Mouse (Mus musculus): ENCODE data around the gene Cxcr5.

- no peak for TF ChIP-seq GATA1 (IDR thresholded peaks at IDR 0.05; ENCODE audit: borderline replicate concordance, low read length)
- no peak for TF ChIP-seq FLI1 (IDR thresholded peaks at IDR 0.05; ENCODE audit: low read length)
Measured at GRCm38 (mm10) chr9:44479628-44480428, 81.8 kb downstream of the Cxcr5 start.

Measured in megakaryocyte, embryonic 14.5 days (primary cell).